Mouse (Mus musculus): ENCODE measurements around the gene Lyrm9. TPM values are rescaled to one million over a fixed set of nuclear protein-coding genes. Genes with fewer than 3 reads are reported as not detected.

The Lyrm9 gene
- polyA plus RNA-seq, 1 experiment from 2014 or later: 12.5 TPM

- no peak for ATAC-seq (ENCODE audit: insufficient number of reproducible peaks, low FRiP score, low TSS enrichment, low read depth)
- Histone ChIP-seq H3K27ac (replicated peaks) (no peak overlapping the region), H3K9me3 (replicated peaks) (no peaks in the 10 kb centered on the region), H3K27me3 (0 out of 2 replicates have a peak, but pooled peaks cover 6% of the 10 kb centered on the region), H3K4me3 (replicated peaks) (no peak overlapping the region), H3K4me1 (peaks cover 19% of the 10 kb centered on the region; the same call in 1 of the 2 replicates), H3K36me3 (no peaks in the 10 kb centered on the region), H3K4me2 (replicated peaks) (no peak overlapping the region), H3K9ac (no peak overlapping the region)
- WGBS: 64% methylated on average over 13 of the region's 13 CpGs
These were observed 6.5 kb downstream of the Lyrm9 start for GRCm38 (mm10) chr11:78832816-78833314.

- no peak overlapping the region for H3K27ac ChIP-seq (replicated peaks)
- peaks cover 14% of the 10 kb centered on the region; the same call in 1 of the 2 replicates for H3K4me1 ChIP-seq
- no peak overlapping the region for H3K4me3 ChIP-seq (replicated peaks)
- WGBS: 87% methylated on average over 4 of the region's 4 CpGs
- ATAC-seq (ENCODE audit: insufficient number of reproducible peaks, low FRiP score, low TSS enrichment, low read depth): no peak
- H3K27me3 ChIP-seq: no peaks in the 10 kb centered on the region
- no peaks in the 10 kb centered on the region for H3K9me3 ChIP-seq (replicated peaks)
- no peak overlapping the region for H3K9ac ChIP-seq
- H3K36me3 ChIP-seq: no peaks in the 10 kb centered on the region
- H3K4me2 ChIP-seq (replicated peaks): no peak overlapping the region
These were observed 10.1 kb downstream of the Lyrm9 start for GRCm38 (mm10) chr11:78836486-78836885.

GRCm38 (mm10) chr11:78837989-78838388 is 11.6 kb downstream of the Lyrm9 start:
- Histone ChIP-seq H3K4me1 (peaks cover 4% of the 10 kb centered on the region; the same call in 1 of the 2 replicates), H3K4me2 (replicated peaks) (no peak overlapping the region), H3K27me3 (no peaks in the 10 kb centered on the region), H3K9me3 (replicated peaks) (no peaks in the 10 kb centered on the region), H3K27ac (replicated peaks) (no peak overlapping the region), H3K36me3 (no peaks in the 10 kb centered on the region), H3K4me3 (replicated peaks) (no peak overlapping the region), H3K9ac (no peak overlapping the region)
- no peak for ATAC-seq (ENCODE audit: insufficient number of reproducible peaks, low FRiP score, low TSS enrichment, low read depth)
- 13% methylated on average over 11 of the region's 11 CpGs for WGBS

GRCm38 (mm10) chr11:78839491-78839890 is 13.1 kb downstream of the Lyrm9 start:
- Histone ChIP-seq H3K36me3 (no peaks in the 10 kb centered on the region), H3K9me3 (replicated peaks) (no peaks in the 10 kb centered on the region), H3K4me3 (replicated peaks) (no peak overlapping the region), H3K27me3 (no peaks in the 10 kb centered on the region), H3K27ac (replicated peaks) (no peak overlapping the region), H3K4me2 (replicated peaks) (no peak overlapping the region), H3K4me1 (no peaks in the 10 kb centered on the region), H3K9ac (no peak overlapping the region)
- 78% methylated on average over 14 of the region's 14 CpGs for WGBS
- ATAC-seq (ENCODE audit: insufficient number of reproducible peaks, low FRiP score, low TSS enrichment, low read depth): peak; percentile 58; the same call in 1 of the 2 replicates

- ATAC-seq (ENCODE audit: insufficient number of reproducible peaks, low FRiP score, low TSS enrichment, low read depth): no peak
- H3K4me1 ChIP-seq: no peaks in the 10 kb centered on the region
- no peak overlapping the region for H3K27ac ChIP-seq (replicated peaks)
- no peak overlapping the region for H3K4me3 ChIP-seq (replicated peaks)
- no peaks in the 10 kb centered on the region for H3K9me3 ChIP-seq (replicated peaks)
- H3K4me2 ChIP-seq (replicated peaks): no peak overlapping the region
- WGBS: 75% methylated on average over 5 of the region's 5 CpGs
- H3K27me3 ChIP-seq: no peaks in the 10 kb centered on the region
- H3K36me3 ChIP-seq: no peaks in the 10 kb centered on the region
- H3K9ac ChIP-seq: no peak overlapping the region
These were observed 13.8 kb downstream of the Lyrm9 start for GRCm38 (mm10) chr11:78840141-78840540.

GRCm38 (mm10) chr11:78841987-78842386 is 15.6 kb downstream of the Lyrm9 start:
- no peaks in the 10 kb centered on the region for H3K27me3 ChIP-seq
- no peak overlapping the region for H3K4me3 ChIP-seq (replicated peaks)
- ATAC-seq (ENCODE audit: insufficient number of reproducible peaks, low FRiP score, low TSS enrichment, low read depth): no peak
- H3K4me2 ChIP-seq (replicated peaks): no peak overlapping the region
- no peak overlapping the region for H3K9ac ChIP-seq
- 91% methylated on average over 8 of the region's 8 CpGs for WGBS
- H3K4me1 ChIP-seq: no peaks in the 10 kb centered on the region
- no peaks in the 10 kb centered on the region for H3K9me3 ChIP-seq (replicated peaks)
- H3K36me3 ChIP-seq: no peaks in the 10 kb centered on the region
- H3K27ac ChIP-seq (replicated peaks): no peak overlapping the region

- no peak for ATAC-seq (ENCODE audit: insufficient number of reproducible peaks, low FRiP score, low TSS enrichment, low read depth)
- H3K27me3 ChIP-seq: no peaks in the 10 kb centered on the region
- H3K9me3 ChIP-seq (replicated peaks): no peaks in the 10 kb centered on the region
- H3K36me3 ChIP-seq: no peaks in the 10 kb centered on the region
- no peak overlapping the region for H3K4me3 ChIP-seq (replicated peaks)
- no peak overlapping the region for H3K27ac ChIP-seq (replicated peaks)
- WGBS: 48% methylated on average over 4 of the region's 4 CpGs
- no peaks in the 10 kb centered on the region for H3K4me1 ChIP-seq
- no peak overlapping the region for H3K4me2 ChIP-seq (replicated peaks)
- H3K9ac ChIP-seq: no peak overlapping the region
These were observed 20.2 kb downstream of the Lyrm9 start for GRCm38 (mm10) chr11:78846620-78847019.

- no peaks in the 10 kb centered on the region for H3K27me3 ChIP-seq
- H3K4me2 ChIP-seq (replicated peaks): no peak overlapping the region
- no peaks in the 10 kb centered on the region for H3K9me3 ChIP-seq (replicated peaks)
- 58% methylated on average over 7 of the region's 7 CpGs for WGBS
- H3K4me3 ChIP-seq (replicated peaks): no peak overlapping the region
- H3K4me1 ChIP-seq: no peaks in the 10 kb centered on the region
- ATAC-seq (ENCODE audit: insufficient number of reproducible peaks, low FRiP score, low TSS enrichment, low read depth): no peak
- no peak overlapping the region for H3K27ac ChIP-seq (replicated peaks)
- H3K36me3 ChIP-seq: no peaks in the 10 kb centered on the region
- no peak overlapping the region for H3K9ac ChIP-seq
These were observed 21.8 kb downstream of the Lyrm9 start for GRCm38 (mm10) chr11:78847884-78848848.

- Histone ChIP-seq H3K4me3 (replicated peaks) (no peak overlapping the region), H3K9ac (no peak overlapping the region), H3K4me1 (no peaks in the 10 kb centered on the region), H3K36me3 (no peaks in the 10 kb centered on the region), H3K27me3 (no peaks in the 10 kb centered on the region), H3K4me2 (replicated peaks) (no peak overlapping the region), H3K9me3 (replicated peaks) (no peaks in the 10 kb centered on the region), H3K27ac (replicated peaks) (no peak overlapping the region)
- ATAC-seq (ENCODE audit: insufficient number of reproducible peaks, low FRiP score, low TSS enrichment, low read depth): no peak
- WGBS: 81% methylated on average over 3 of the region's 3 CpGs
These were observed 23.5 kb downstream of the Lyrm9 start for GRCm38 (mm10) chr11:78849859-78850258.

GRCm38 (mm10) chr11:78851216-78851870 is 25.0 kb downstream of the Lyrm9 start:
- Histone ChIP-seq H3K4me1 (no peaks in the 10 kb centered on the region), H3K27ac (replicated peaks) (no peak overlapping the region), H3K27me3 (no peaks in the 10 kb centered on the region), H3K36me3 (no peaks in the 10 kb centered on the region), H3K4me3 (replicated peaks) (no peak overlapping the region), H3K9ac (no peak overlapping the region), H3K4me2 (replicated peaks) (no peak overlapping the region), H3K9me3 (replicated peaks) (no peaks in the 10 kb centered on the region)
- ATAC-seq (ENCODE audit: insufficient number of reproducible peaks, low FRiP score, low TSS enrichment, low read depth): no peak
- WGBS: 42% methylated on average over 9 of the region's 9 CpGs

GRCm38 (mm10) chr11:78851871-78852265 is 25.5 kb downstream of the Lyrm9 start:
- Histone ChIP-seq H3K27me3 (no peaks in the 10 kb centered on the region), H3K4me3 (replicated peaks) (no peak overlapping the region), H3K9ac (no peak overlapping the region), H3K36me3 (no peaks in the 10 kb centered on the region), H3K4me2 (replicated peaks) (no peak overlapping the region), H3K9me3 (replicated peaks) (no peaks in the 10 kb centered on the region), H3K4me1 (no peaks in the 10 kb centered on the region), H3K27ac (replicated peaks) (no peak overlapping the region)
- no peak for ATAC-seq (ENCODE audit: insufficient number of reproducible peaks, low FRiP score, low TSS enrichment, low read depth)
- 50% methylated on average over 6 of the region's 6 CpGs for WGBS
